Mouse (Mus musculus): ENCODE measurements around the gene Ces3b. TPM values are rescaled to one million over a fixed set of nuclear protein-coding genes. Genes with fewer than 3 reads are reported as not detected.

The Ces3b gene
- polyA plus RNA-seq, 1 experiment from 2014 or later, result not detected

Other genes with a start within 250 kb of the Ces3b start
- gene Ces2c, start 236.7 kb upstream of the Ces3b start, polyA plus RNA-seq (2015; fragmentation: Nextera tagmentation; extraction: Ambion mirVana), result not detected in 2 replicates
- 0.15 TPM in 1 of 2 replicates, not detected in the other for gene Ces2e, start 157.5 kb upstream of the Ces3b start, polyA plus RNA-seq (2015; fragmentation: Nextera tagmentation; extraction: Ambion mirVana)
- gene Ces2f, start 136.4 kb upstream of the Ces3b start, polyA plus RNA-seq (2015; fragmentation: Nextera tagmentation; extraction: Ambion mirVana), result not detected in 2 replicates
- 0.94 and 1.7 TPM in 2 replicates for gene Ces2g, start 122.0 kb upstream of the Ces3b start, polyA plus RNA-seq (2015; fragmentation: Nextera tagmentation; extraction: Ambion mirVana)
- not detected in 2 replicates for gene Ces2h, start 82.9 kb upstream of the Ces3b start, polyA plus RNA-seq (2015; fragmentation: Nextera tagmentation; extraction: Ambion mirVana)
- not detected in 2 replicates for gene Ces3a, start 35.2 kb upstream of the Ces3b start, polyA plus RNA-seq (2015; fragmentation: Nextera tagmentation; extraction: Ambion mirVana)
- gene Ces4a, start 48.0 kb downstream of the Ces3b start, polyA plus RNA-seq (2015; fragmentation: Nextera tagmentation; extraction: Ambion mirVana), result not detected in 2 replicates
- 62.9 and 63.3 TPM in 2 replicates for gene Cbfb, start 86.9 kb downstream of the Ces3b start, polyA plus RNA-seq (2015; fragmentation: Nextera tagmentation; extraction: Ambion mirVana)
- gene D230025D16Rik, start 141.4 kb downstream of the Ces3b start, polyA plus RNA-seq (2015; fragmentation: Nextera tagmentation; extraction: Ambion mirVana), result 38.2 and 38.8 TPM in 2 replicates
- 23.4 and 26.0 TPM in 2 replicates for gene B3gnt9, start 171.4 kb downstream of the Ces3b start, polyA plus RNA-seq (2015; fragmentation: Nextera tagmentation; extraction: Ambion mirVana)
- 29.8 and 33.6 TPM in 2 replicates for gene Tradd, start 180.9 kb downstream of the Ces3b start, polyA plus RNA-seq (2015; fragmentation: Nextera tagmentation; extraction: Ambion mirVana)
- 4.8 and 4.9 TPM in 2 replicates for gene Fbxl8, start 180.9 kb downstream of the Ces3b start, polyA plus RNA-seq (2015; fragmentation: Nextera tagmentation; extraction: Ambion mirVana)
- 0.61 and 0.69 TPM in 2 replicates for gene Hsf4, start 186.0 kb downstream of the Ces3b start, polyA plus RNA-seq (2015; fragmentation: Nextera tagmentation; extraction: Ambion mirVana)
- gene Nol3, start 192.4 kb downstream of the Ces3b start, polyA plus RNA-seq (2015; fragmentation: Nextera tagmentation; extraction: Ambion mirVana), result 1.5 and 1.7 TPM in 2 replicates
- gene 4931428F04Rik, start 206.1 kb downstream of the Ces3b start, polyA plus RNA-seq (2015; fragmentation: Nextera tagmentation; extraction: Ambion mirVana), result 9.7 and 10.0 TPM in 2 replicates
- 30.3 and 32.9 TPM in 2 replicates for gene Exoc3l, start 212.3 kb downstream of the Ces3b start, polyA plus RNA-seq (2015; fragmentation: Nextera tagmentation; extraction: Ambion mirVana)
- gene E2f4, start 213.9 kb downstream of the Ces3b start, polyA plus RNA-seq (2015; fragmentation: Nextera tagmentation; extraction: Ambion mirVana), result 76.4 and 77.3 TPM in 2 replicates
- 10.1 and 12.1 TPM in 2 replicates for gene Elmo3, start 221.8 kb downstream of the Ces3b start, polyA plus RNA-seq (2015; fragmentation: Nextera tagmentation; extraction: Ambion mirVana)
- gene Lrrc29, start 242.5 kb downstream of the Ces3b start, polyA plus RNA-seq (2015; fragmentation: Nextera tagmentation; extraction: Ambion mirVana), result 1.6 and 2.8 TPM in 2 replicates
- gene Tmem208, start 242.6 kb downstream of the Ces3b start, polyA plus RNA-seq (2015; fragmentation: Nextera tagmentation; extraction: Ambion mirVana), result 110 and 116 TPM in 2 replicates